Mouse (Mus musculus): Measurements from ENCODE around the gene Grin1.

DNA sequence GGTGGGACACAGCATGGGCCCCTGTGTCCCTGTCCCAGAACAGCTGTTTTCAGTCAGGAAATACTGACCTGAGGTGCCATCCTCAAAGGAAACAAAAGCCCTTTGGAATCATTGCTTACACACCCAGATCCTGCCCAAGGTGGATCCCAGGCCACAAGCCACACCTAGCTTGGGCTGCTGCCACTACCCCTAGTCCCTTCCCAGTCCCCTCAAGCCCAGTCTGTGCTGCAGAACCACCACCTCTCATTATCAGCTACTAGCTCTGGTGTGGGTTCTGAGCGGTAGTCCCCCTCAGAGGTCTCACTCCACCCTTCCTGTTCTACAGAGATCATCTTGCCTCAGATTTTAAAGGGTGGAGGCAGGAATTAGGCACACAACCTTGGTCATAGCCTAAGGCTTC lies 32.7 kb downstream of the Grin1 start:
- TF ChIP-seq TAL1 (IDR thresholded peaks at IDR 0.05; ENCODE audit: low read length) (no peak), GATA1 (IDR thresholded peaks at IDR 0.05; ENCODE audit: low read length) (no peak)

Measured in erythroblast, embryonic 14.5 days (primary cell).